26 mouse cellular contexts compared by ENCODE assay signal in the genomic region with DNA sequence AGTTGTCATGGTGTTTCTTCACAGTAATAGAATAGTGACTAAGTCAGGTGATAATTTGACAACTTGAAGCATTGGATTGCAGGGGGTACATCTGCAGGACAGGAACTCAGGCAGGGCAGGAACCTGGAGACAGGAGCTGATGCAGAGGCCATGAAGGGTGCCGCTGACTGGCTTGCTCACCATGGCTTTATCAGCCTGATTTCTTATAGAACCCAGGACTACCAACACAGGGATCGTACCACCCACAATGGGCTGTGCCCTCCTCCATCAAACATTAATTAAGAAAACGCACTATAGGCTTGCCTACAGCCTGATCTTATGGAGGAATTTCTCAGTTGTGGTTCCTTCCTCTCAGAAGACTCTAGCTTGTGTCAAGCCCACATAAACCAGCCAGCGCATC. TPM values are rescaled to one million over a fixed set of nuclear protein-coding genes. Genes with fewer than 3 reads are reported as not detected.
DNase-seq lines count a peak whose midpoint lies in the region; ATAC-seq lines count a peak whose summit lies in the region.
"Had no signal": no experiment of that assay in that cellular context is flagged by ENCODE, and none has a peak within 500 bp of the region (broad histone marks: within the 10 kb centered on the region; RNA-seq: fewer than 3 reads in every experiment).

No protein-coding gene starts in this region.

- H3K9me3 ChIP-seq in heart, embryonic 10.5 days: no peaks in the 10 kb centered on the region
- no peaks in the 10 kb centered on the region for H3K9me3 ChIP-seq in limb, embryonic 10.5 days (replicated peaks)
- H3K9me3 ChIP-seq: G1E had no signal

- no peak for ATAC-seq in monocyte, adult 5-6 weeks (replicated peaks; ENCODE audit: insufficient number of reproducible peaks, low FRiP score, low TSS enrichment, poor library complexity, severe bottlenecking)
- ATAC-seq: activated CD4-positive, CD25-positive, alpha-beta regulatory T cell, adult 4 months; CD4-positive, CD25-positive, alpha-beta regulatory T cell, adult 4 months; Patski had no signal

- intact Hi-C loops in heart, postnatal 14 days (cut with DNase I): no loop called here

- no peaks in the 10 kb centered on the region for H3K4me1 ChIP-seq in heart, embryonic 10.5 days
- H3K4me1 ChIP-seq in limb, embryonic 10.5 days: no peaks in the 10 kb centered on the region

- no peak overlapping the region for H3K27ac ChIP-seq in heart, embryonic 10.5 days
- no peak overlapping the region for H3K27ac ChIP-seq in limb, embryonic 10.5 days

- peaks cover 12% of the 10 kb centered on the region for H3K27me3 ChIP-seq in heart, embryonic 10.5 days (ENCODE audit: insufficient read depth, poor library complexity, severe bottlenecking)
- no peaks in the 10 kb centered on the region for H3K27me3 ChIP-seq in limb, embryonic 10.5 days (ENCODE audit: low read depth, poor library complexity, severe bottlenecking)
- H3K27me3 ChIP-seq: CH12.LX, Patski had no signal

- WGBS in heart, embryonic 10.5 days: 85% methylated on average over 4 of the region's 4 CpGs
- WGBS in limb, embryonic 10.5 days: 85% methylated on average over 4 of the region's 4 CpGs

- no peaks in the 10 kb centered on the region for H3K36me3 ChIP-seq in heart, embryonic 10.5 days
- no peaks in the 10 kb centered on the region for H3K36me3 ChIP-seq in limb, embryonic 10.5 days
- H3K36me3 ChIP-seq: G1E had no signal

- no peak overlapping the region for H3K4me3 ChIP-seq in heart, embryonic 10.5 days
- H3K4me3 ChIP-seq in limb, embryonic 10.5 days: no peak overlapping the region

- peak; percentile 58 for DNase-seq in heart, adult 11 months
- DNase-seq in heart, postnatal 14 days: no peak
- DNase-seq in heart, embryonic 10.5 days (ENCODE audit: low spot score): peak; percentile 64
- no peak for DNase-seq in heart, adult 8-10 months (ENCODE audit: low spot score)
- peak; percentile 4 for DNase-seq in limb, embryonic 10.5 days (ENCODE audit: low spot score)
- DNase-seq: adrenal gland, adult 2 months; adrenal gland, adult 8-10 months; adrenal gland, postnatal 10 days; adrenal gland, postnatal 14 days; adrenal gland, postnatal 25 days; adrenal gland, postnatal 36 days; B cell, adult 2 months; cerebellum, adult 11 months; cerebellum, adult 11-12 months; cerebellum, adult 18-20 months had no signal

RNA-seq across cellular contexts. Expression of gene Atoh7, which starts 33.9 kb away (rescaled TPM):
- total RNA-seq in heart, postnatal 14 days (2021): not detected
- polyA plus RNA-seq in heart, embryonic 10.5 days (2016; fragmentation: Nextera tagmentation; extraction: Ambion mirVana): not detected in 2 replicates
- total RNA-seq in heart, adult 8-10 months (2022): not detected
- 0.14 TPM in 2 replicates for polyA plus RNA-seq in limb, embryonic 10.5 days (2016; fragmentation: Nextera tagmentation; extraction: Ambion mirVana)
- total RNA-seq in monocyte, adult 5-6 weeks (2017): not detected in 3 replicates
- total RNA-seq: adrenal gland, adult 18-20 months; adrenal gland, adult 2 months; adrenal gland, adult 8-10 months; adrenal gland, postnatal 10 days; adrenal gland, postnatal 14 days; adrenal gland, postnatal 25 days; adrenal gland, postnatal 36 days; adrenal gland, postnatal 4 days; CH12.LX; ES-E14; G1E; MEL had no signal
- polyA plus RNA-seq: activated CD4-positive, CD25-positive, alpha-beta regulatory T cell, adult 4 months; adrenal gland, adult 2 months; C2C12; CD4-positive, CD25-positive, alpha-beta regulatory T cell, adult 4 months; G1E; Patski had no signal

Comparison
In these comparisons a context has a peak if more than half of its experiments do, and no peak if none do; other contexts are left out.
1. DNase-seq: peak in heart, adult 11 months (single experiment), heart, embryonic 10.5 days (single experiment) and limb, embryonic 10.5 days (single experiment); none in heart, postnatal 14 days (0 of 2) and heart, adult 8-10 months (single experiment).